Mouse (Mus musculus): ENCODE measurements around the gene Foxk1.

Foxk1 gene

GRCm38 (mm10) chr5:142400981-142401640 lies at the start of gene Foxk1:
Gene Foxk1 (plus strand): TSS chr5:142401497.
- peak; percentile 94 to 95 for DNase-seq (ENCODE audit: low spot score in 2 of 2)

- no peak for DNase-seq (ENCODE audit: low spot score in 2 of 2)
Measured at GRCm38 (mm10) chr5:142352336-142352892, 48.9 kb upstream of the Foxk1 start.

- DNase-seq (ENCODE audit: low spot score in 2 of 2): no peak
Measured at GRCm38 (mm10) chr5:142355144-142355543, 46.2 kb upstream of the Foxk1 start.

- DNase-seq (ENCODE audit: low spot score in 2 of 2): no peak
Measured at GRCm38 (mm10) chr5:142361166-142361565, 40.1 kb upstream of the Foxk1 start.

GRCm38 (mm10) chr5:142362894-142363293 lies 38.4 kb upstream of the Foxk1 start:
- DNase-seq (ENCODE audit: low spot score in 2 of 2): peak in 1 of 2 experiments; percentile 33

- DNase-seq (ENCODE audit: low spot score in 2 of 2): no peak
Measured at GRCm38 (mm10) chr5:142364095-142364494, 37.2 kb upstream of the Foxk1 start.

GRCm38 (mm10) chr5:142367085-142368081 lies 33.9 kb upstream of the Foxk1 start:
- peak; percentile 97 to 99 for DNase-seq (ENCODE audit: low spot score in 2 of 2)

- DNase-seq (ENCODE audit: low spot score in 2 of 2): no peak
Measured at GRCm38 (mm10) chr5:142368122-142368521, 33.2 kb upstream of the Foxk1 start.

GRCm38 (mm10) chr5:142370406-142371171 lies 30.7 kb upstream of the Foxk1 start:
- no peak for DNase-seq (ENCODE audit: low spot score in 2 of 2)

GRCm38 (mm10) chr5:142371172-142372155 lies 29.8 kb upstream of the Foxk1 start:
- DNase-seq (ENCODE audit: low spot score in 2 of 2): no peak

GRCm38 (mm10) chr5:142372207-142372606 lies 29.1 kb upstream of the Foxk1 start:
- no peak for DNase-seq (ENCODE audit: low spot score in 2 of 2)

GRCm38 (mm10) chr5:142374343-142374742 lies 27.0 kb upstream of the Foxk1 start:
- DNase-seq (ENCODE audit: low spot score in 2 of 2): no peak

GRCm38 (mm10) chr5:142375641-142376040 lies 25.7 kb upstream of the Foxk1 start:
- DNase-seq (ENCODE audit: low spot score in 2 of 2): no peak

GRCm38 (mm10) chr5:142376071-142376470 lies 25.2 kb upstream of the Foxk1 start:
- peak in 1 of 2 experiments; percentile 53 for DNase-seq (ENCODE audit: low spot score in 2 of 2)

- DNase-seq (ENCODE audit: low spot score in 2 of 2): no peak
Measured at GRCm38 (mm10) chr5:142378068-142378467, 23.2 kb upstream of the Foxk1 start.

- DNase-seq (ENCODE audit: low spot score in 2 of 2): no peak
Measured at GRCm38 (mm10) chr5:142380491-142380890, 20.8 kb upstream of the Foxk1 start.

GRCm38 (mm10) chr5:142384911-142385660 lies 16.2 kb upstream of the Foxk1 start:
- DNase-seq (ENCODE audit: low spot score in 2 of 2): peak; percentile 40 to 58

GRCm38 (mm10) chr5:142386329-142386728 lies 15.0 kb upstream of the Foxk1 start:
- no peak for DNase-seq (ENCODE audit: low spot score in 2 of 2)

All from heart, adult 9 months (tissue).